In the genomic region with DNA sequence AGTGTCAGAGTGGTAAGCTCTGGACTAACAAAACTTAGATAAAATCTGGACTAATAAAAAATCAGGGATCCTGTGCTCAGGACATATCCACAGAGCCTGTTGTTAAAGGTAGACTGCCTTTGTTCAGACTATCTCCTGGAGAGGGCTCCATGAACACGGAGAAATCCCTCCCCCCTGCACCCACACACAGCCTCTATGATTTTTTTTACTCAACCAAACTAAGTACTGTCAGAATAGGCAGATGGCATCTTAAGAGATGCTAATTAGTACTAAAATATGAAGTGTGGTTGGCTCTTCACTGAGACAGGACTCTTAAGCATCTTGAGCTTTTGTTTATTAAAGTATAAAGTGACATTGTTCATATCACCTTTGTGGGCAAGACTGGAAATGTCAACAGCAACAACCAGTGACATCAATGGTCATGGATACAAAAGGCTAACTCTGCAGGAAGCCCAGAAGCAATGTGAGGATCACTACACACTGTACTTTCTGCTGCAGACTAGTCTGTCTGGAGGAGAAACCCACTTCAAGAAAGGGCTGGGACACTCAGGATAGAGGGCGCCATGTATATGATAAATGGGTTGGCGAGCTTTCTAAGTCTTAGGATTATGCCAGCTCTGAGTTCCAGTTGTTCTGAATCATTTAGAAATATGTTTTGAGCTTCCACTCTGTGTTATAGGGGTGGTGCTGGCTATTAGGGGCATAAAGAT, we compare ENCODE assay signal across 17 mouse cellular contexts. TPM values are rescaled to one million over a fixed set of nuclear protein-coding genes. Genes with fewer than 3 reads are reported as not detected.
DNase-seq lines count a peak whose midpoint lies in the region; ATAC-seq and TF ChIP-seq lines count a peak whose summit lies in the region.
"Had no signal": no experiment of that assay in that cellular context is flagged by ENCODE, and none has a peak within 500 bp of the region (broad histone marks: within the 10 kb centered on the region; RNA-seq: fewer than 3 reads in every experiment).

No protein-coding gene starts in this region.

- H3K4me1 ChIP-seq in forebrain, embryonic 15.5 days, result no peaks in the 10 kb centered on the region
- H3K4me1 ChIP-seq: limb, embryonic 10.5 days; midbrain, embryonic 13.5 days; neural tube, embryonic 12.5 days had no signal

- no peaks in the 10 kb centered on the region for H3K36me3 ChIP-seq in forebrain, embryonic 15.5 days
- H3K36me3 ChIP-seq: heart, embryonic 13.5 days; limb, embryonic 10.5 days; midbrain, embryonic 13.5 days; neural tube, embryonic 12.5 days had no signal

- H3K27ac ChIP-seq in layer of hippocampus, adult 2 months, result peak overlapping the region; percentile 75
- 0 out of 2 replicates have a peak overlapping the region, but pooled peaks have one; percentile 4 for H3K27ac ChIP-seq in forebrain, embryonic 15.5 days (replicated peaks)
- H3K27ac ChIP-seq: heart, embryonic 13.5 days; hindbrain, embryonic 14.5 days; limb, embryonic 10.5 days; midbrain, embryonic 13.5 days; neural tube, embryonic 12.5 days had no signal

- peak; percentile 90 for ATAC-seq in forebrain, embryonic 15.5 days (replicated peaks)
- ATAC-seq: liver, postnatal 0 days; midbrain, embryonic 13.5 days had no signal

- peak in 1 of 2 experiments; percentile 43 for DNase-seq in layer of hippocampus, adult 2 months (ENCODE audit: low spot score in 2 of 2)
- DNase-seq in layer of hippocampus, adult 9-10 months (ENCODE audit: low spot score), result no peak
- DNase-seq in layer of hippocampus, adult 9-11 months, result peak; percentile 20
- DNase-seq in telencephalon, adult 2 months (ENCODE audit: low read depth, low spot score), result peak; percentile 47
- no peak for DNase-seq in cerebellum, adult 11 months
- no peak for DNase-seq in kidney, postnatal 14 days
- DNase-seq: adrenal gland, adult 2 months; cerebellum, adult 9-11 months; liver, postnatal 0 days; lung, postnatal 14 days had no signal

- no peak overlapping the region for H3K4me2 ChIP-seq in forebrain, embryonic 15.5 days (replicated peaks)
- H3K4me2 ChIP-seq: heart, embryonic 13.5 days; hindbrain, embryonic 14.5 days; midbrain, embryonic 13.5 days; neural tube, embryonic 12.5 days had no signal

- H3K9me3 ChIP-seq in forebrain, embryonic 15.5 days, result no peaks in the 10 kb centered on the region
- H3K9me3 ChIP-seq: heart, embryonic 13.5 days; limb, embryonic 10.5 days; midbrain, embryonic 13.5 days; neural tube, embryonic 12.5 days had no signal

- no peaks in the 10 kb centered on the region for H3K27me3 ChIP-seq in forebrain, embryonic 15.5 days
- H3K27me3 ChIP-seq: heart, embryonic 13.5 days; midbrain, embryonic 13.5 days; neural tube, embryonic 12.5 days had no signal

- no peak overlapping the region for H3K4me3 ChIP-seq in layer of hippocampus, adult 2 months
- no peak overlapping the region for H3K4me3 ChIP-seq in forebrain, embryonic 15.5 days
- H3K4me3 ChIP-seq: heart, embryonic 13.5 days; limb, embryonic 10.5 days; midbrain, embryonic 13.5 days; neural tube, embryonic 12.5 days had no signal

- TF ChIP-seq CTCF in layer of hippocampus, adult 2 months (conservative IDR thresholded peaks at IDR 0.05), result 0 out of 2 replicates have a peak, but pooled peaks have one; percentile 18

- H3K9ac ChIP-seq in forebrain, embryonic 15.5 days (replicated peaks), result no peak overlapping the region
- H3K9ac ChIP-seq: heart, embryonic 13.5 days; hindbrain, embryonic 14.5 days; liver, postnatal 0 days; midbrain, embryonic 13.5 days; neural tube, embryonic 12.5 days had no signal

- 61% methylated on average over 3 of the region's 3 CpGs for WGBS in forebrain, embryonic 15.5 days

RNA-seq across cellular contexts. Expression of gene Me3, which starts 41.5 kb away (rescaled TPM):
- total RNA-seq in layer of hippocampus, adult 2 months (2021), result 10 to 100 TPM; 83.3 to 90.8 TPM
- 3.1 and 4.2 TPM in 2 replicates for polyA plus RNA-seq in forebrain, embryonic 15.5 days (2015; fragmentation: Nextera tagmentation; extraction: Ambion mirVana)
- total RNA-seq: megakaryocyte, adult 5-6 weeks had no signal

Comparison
In these comparisons a context has a peak if more than half of its experiments do, and no peak if none do; other contexts are left out.
1. DNase-seq: peak in layer of hippocampus, adult 9-11 months (single experiment) and telencephalon, adult 2 months (single experiment); none in layer of hippocampus, adult 9-10 months (single experiment), cerebellum, adult 11 months (single experiment) and kidney, postnatal 14 days (single experiment).